Mouse (Mus musculus) adrenal gland (tissue): ENCODE data around the gene Cog8.
"Not testable (repeated sequence)": the region's sequence is repeated elsewhere in the genome, so short reads cannot be mapped to it uniquely, and the experiment has no call there.

Experiments used
- intact Hi-C: fragments of 180-260 bp; cut with DNase I; formaldehyde crosslinking; loops from one replicate; pipeline ENCODE4 v1.15.1; 2025
- microRNA-seq, 2 experiments: library from miRNA; unstranded; fragments of <30 nt; microRNA quantifications; one replicate each; pipeline ENCODE4; 2019

The Cog8 gene

DNA sequence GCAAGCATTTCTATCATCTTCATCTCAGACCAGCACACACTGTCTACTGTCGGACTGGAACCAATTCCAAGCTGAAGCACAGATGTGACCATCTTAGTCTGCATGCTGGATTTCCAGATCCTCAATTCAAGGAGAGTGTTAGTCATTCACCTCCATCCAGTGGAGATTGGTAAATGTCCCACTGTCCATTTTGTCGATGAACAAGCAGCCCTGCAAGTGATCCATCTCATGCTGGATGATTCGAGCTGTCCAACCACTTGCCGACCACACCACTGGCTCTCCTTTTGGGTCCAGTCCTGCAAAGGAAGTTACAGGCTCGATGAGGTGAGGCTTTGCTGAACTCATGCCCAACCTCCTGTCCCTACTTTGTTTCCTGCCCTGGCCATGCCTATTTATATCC lies 9.5 kb downstream of the Cog8 start:
- intact Hi-C loops: no loop called here

DNA sequence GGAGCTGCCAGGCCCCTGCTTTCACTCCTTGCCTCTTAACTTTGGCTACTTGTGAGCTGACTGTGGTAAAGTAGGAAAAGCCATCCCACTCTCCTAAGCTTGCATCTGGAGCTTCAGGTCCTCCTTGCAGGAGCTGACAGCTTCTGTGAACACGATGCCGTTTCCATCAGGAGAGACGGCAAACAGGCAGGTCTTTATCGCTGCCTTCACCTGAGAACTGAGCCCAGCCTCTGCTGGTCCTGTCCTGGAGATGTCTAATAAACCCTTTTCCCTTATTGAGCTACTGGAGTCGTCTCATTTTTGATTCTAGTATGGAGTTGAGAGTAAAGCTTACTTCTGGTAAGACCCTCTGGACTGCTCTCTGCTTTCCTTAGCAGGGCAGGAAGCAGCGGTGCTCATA lies 11.0 kb downstream of the Cog8 start:
- intact Hi-C loops: no loop called here

DNA sequence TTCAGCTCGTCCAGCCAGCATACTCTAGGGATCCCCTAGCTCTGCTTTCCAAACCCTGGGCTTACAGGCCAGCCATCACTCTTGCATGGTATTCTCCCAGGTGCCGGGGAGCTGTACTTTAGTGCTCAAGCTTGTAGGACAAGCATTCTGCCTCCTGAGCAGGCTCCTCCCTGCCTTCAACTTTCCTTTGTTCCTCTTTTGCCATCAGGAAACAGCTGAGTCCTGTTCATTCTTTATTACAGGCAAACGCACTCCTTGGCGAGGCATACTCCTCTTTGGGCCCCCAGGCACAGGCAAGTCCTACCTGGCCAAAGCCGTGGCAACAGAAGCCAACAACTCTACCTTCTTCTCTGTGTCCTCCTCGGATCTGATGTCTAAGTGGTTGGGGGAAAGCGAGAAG lies 15.9 kb downstream of the Cog8 start:
- intact Hi-C loops: no loop called here

DNA sequence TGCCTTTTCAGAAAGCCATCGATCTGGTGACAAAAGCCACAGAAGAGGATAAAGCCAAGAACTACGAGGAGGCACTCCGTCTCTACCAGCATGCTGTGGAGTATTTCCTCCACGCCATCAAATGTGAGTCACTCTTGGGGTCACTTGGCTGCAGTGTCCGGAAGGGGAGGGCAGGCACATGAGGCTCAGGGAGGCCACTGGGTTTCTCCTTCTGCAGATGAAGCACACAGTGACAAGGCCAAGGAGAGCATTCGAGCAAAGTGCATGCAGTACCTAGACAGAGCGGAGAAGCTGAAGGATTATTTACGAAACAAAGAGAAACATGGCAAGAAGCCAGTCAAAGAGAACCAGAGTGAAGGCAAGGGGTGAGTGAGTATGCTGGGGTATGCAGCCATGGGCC lies 19.9 kb downstream of the Cog8 start:
- intact Hi-C loops: no loop called here

GRCm38 (mm10) chr8:107035641-107036040 lies 20.8 kb downstream of the Cog8 start:
- intact Hi-C loops: no loop called here

- intact Hi-C loops: not testable (repeated sequence)
Measured at GRCm38 (mm10) chr8:107033609-107034008, 22.9 kb downstream of the Cog8 start.

GRCm38 (mm10) chr8:107031577-107032090 lies 24.9 kb downstream of the Cog8 start:
- intact Hi-C loops: no loop called here

GRCm38 (mm10) chr8:107030650-107031576 lies 25.6 kb downstream of the Cog8 start, which contains the start of gene Vps4a:
Gene Vps4a (plus strand): TSS chr8:107031222.
- intact Hi-C loops: no loop called here

DNA sequence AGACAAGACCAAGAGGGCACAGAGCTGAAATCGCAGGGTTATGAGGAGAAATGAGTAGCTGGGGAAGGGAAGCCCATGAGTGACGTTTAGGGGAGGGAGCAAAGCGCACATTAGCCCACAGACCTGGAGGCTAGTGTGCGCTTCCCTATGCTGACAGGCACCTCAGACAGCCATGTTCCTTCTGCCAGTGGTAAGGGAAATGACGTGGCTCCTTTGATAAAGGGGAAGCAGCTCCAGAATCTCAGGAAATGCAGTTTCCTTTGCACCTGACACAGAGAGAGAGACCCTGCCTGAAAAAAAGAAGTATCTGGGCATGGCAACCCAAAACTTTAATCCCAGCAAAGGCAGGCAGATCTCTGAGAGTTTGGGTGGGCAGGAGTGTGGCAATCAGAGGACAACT lies 26.4 kb downstream of the Cog8 start:
- intact Hi-C loops: no loop called here

DNA sequence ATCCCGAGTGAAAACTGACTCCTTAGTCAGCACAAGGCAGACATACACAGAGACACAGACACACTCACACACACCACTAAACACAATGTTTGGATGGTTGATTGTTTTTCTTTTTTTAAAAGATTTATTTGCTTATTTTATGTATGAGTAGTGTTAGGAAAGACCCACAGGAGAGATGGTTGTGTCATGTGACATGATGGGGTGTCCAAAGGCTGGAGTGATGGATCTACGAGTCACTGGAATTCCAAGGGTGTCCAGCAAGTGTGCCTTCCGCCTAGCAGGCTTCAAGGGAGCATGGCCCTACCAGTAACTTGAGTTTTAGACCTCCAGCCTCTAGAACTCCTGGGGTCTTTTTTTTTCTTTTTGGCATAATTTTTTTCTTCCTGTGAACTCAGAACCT lies 27.2 kb downstream of the Cog8 start:
- intact Hi-C loops: no loop called here

GRCm38 (mm10) chr8:107023479-107023878 lies 33.0 kb downstream of the Cog8 start:
- intact Hi-C loops: no loop called here

GRCm38 (mm10) chr8:107014915-107015314 lies 41.6 kb downstream of the Cog8 start:
- intact Hi-C loops: no loop called here

- intact Hi-C loops: no loop called here
Measured at GRCm38 (mm10) chr8:107012666-107013065, 43.8 kb downstream of the Cog8 start.

- intact Hi-C loops: no loop called here
Measured at GRCm38 (mm10) chr8:107007795-107008194, 48.7 kb downstream of the Cog8 start.

- intact Hi-C loops: loop anchor here (2.0 to 5.0 kb wide), 3 partner anchors 90 to 305 kb away; no protein-coding TSS in a partner anchor
Measured at GRCm38 (mm10) chr8:107002532-107002931, 54.0 kb downstream of the Cog8 start.

DNA sequence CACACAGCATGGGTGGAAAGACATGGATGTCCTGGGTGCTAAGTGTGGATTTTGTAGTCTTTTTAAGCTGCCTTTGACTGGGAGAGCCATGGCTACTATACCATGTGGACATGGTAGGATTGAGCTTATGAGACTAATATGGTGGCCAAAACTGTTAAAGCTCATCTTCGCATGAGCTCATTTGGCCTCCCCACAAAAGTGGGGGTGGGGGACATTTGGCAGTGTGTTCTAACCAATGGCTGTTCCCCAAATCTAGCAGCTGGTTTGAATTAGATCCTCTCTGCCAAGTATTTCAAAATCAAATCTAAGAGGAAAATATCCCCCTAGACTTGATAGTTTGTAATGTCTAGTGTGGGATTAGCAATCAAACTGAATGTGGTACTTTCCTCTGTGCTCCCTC lies 57.4 kb downstream of the Cog8 start:
- intact Hi-C loops: no loop called here

- intact Hi-C loops: no loop called here
Measured at GRCm38 (mm10) chr8:106997416-106997815, 59.1 kb downstream of the Cog8 start.

GRCm38 (mm10) chr8:106996339-106996738 lies 60.1 kb downstream of the Cog8 start:
- intact Hi-C loops: not testable (repeated sequence)

Small RNA genes within 50 kb of the gene (microRNA-seq; reads per million reads assigned to microRNA genes)
- 0.23 to 0.62 reads per million in 2 experiments for gene Mir7075
